Mouse (Mus musculus): Measurements from ENCODE around the gene Celf6.

DNA sequence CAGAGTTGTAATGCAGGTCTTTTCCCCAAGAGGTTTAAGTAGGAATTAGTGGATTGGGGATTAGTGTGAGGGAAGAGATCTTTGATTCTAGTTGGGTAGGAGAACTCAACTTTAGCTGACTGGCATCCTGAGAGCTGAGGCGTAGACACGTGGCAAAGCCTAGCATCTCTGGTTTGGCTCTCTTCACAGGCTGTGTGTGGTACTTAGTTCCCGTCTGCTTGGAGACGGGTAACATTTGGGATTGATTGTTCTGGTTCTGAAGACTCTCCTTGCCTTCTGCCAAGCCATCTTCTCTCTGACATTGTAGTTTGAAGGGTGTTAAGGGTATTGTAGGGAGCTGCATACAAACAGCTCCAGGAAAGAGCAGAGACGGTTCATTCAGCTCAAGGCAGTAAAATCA lies 25.1 kb upstream of the Celf6 start:
- no peak for TF ChIP-seq CTCF (IDR thresholded peaks at IDR 0.05; ENCODE audit: extremely low read depth, insufficient read length, insufficient replicate concordance, low read depth, low read length)
- TF ChIP-seq POLR2A (IDR thresholded peaks at IDR 0.05; ENCODE audit: low read depth, low read length): no peak
